Mouse (Mus musculus): Measurements from ENCODE around the gene Arih2.

GRCm38 (mm10) chr9:108574921-108575320 is 74.3 kb downstream of the Arih2 start:
- no peak for TF ChIP-seq POLR2A (IDR thresholded peaks at IDR 0.05; ENCODE audit: borderline replicate concordance, extremely low read depth, insufficient read depth, insufficient read length, poor library complexity, severe bottlenecking)
- no peak for TF ChIP-seq CTCF (IDR thresholded peaks at IDR 0.05; ENCODE audit: borderline replicate concordance, extremely low read depth, insufficient read depth, insufficient read length)
